Mouse (Mus musculus) liver, embryonic 13.5 days (tissue): Measurements from ENCODE around the gene 2010003K11Rik. TPM values are rescaled to one million over a fixed set of nuclear protein-coding genes. Genes with fewer than 3 reads are reported as not detected.

ENCODE experiments used
- ATAC-seq: fragments of 200-750 bp; cut with Nextera tagmentation; 2 replicates; pipeline ENCODE4 v1.8.0; 2017; ENCODE audit warnings: low read depth, mild to moderate bottlenecking, moderate number of reproducible peaks, moderate library complexity
- DNase-seq: peaks from one replicate; pipeline ENCODE4 v3.0.0; 2022
- H3K27ac ChIP-seq: fragments of 300-500 bp; sonication (generic); 2 replicates; pipeline ENCODE4 v1.5.1; 2015; ENCODE audit warnings: moderate library complexity, mild to moderate bottlenecking, inconsistent platforms
- H3K27me3 ChIP-seq: fragments of 300-500 bp; sonication (generic); 2 replicates; pipeline ENCODE4 v1.6.1; 2015; ENCODE audit warnings: mild to moderate bottlenecking, inconsistent platforms
- H3K36me3 ChIP-seq: fragments of 300-500 bp; sonication (generic); 2 replicates; pipeline ENCODE4 v1.6.1; 2015; ENCODE audit warnings: mild to moderate bottlenecking, inconsistent platforms
- H3K4me1 ChIP-seq: fragments of 300-500 bp; sonication (generic); replicated peaks from 2 replicates; pipeline ENCODE4 v1.6.1; 2015; ENCODE audit warnings: inconsistent platforms
- H3K4me2 ChIP-seq: fragments of 300-500 bp; sonication (generic); 2 replicates; pipeline ENCODE4 v1.6.1; 2015; ENCODE audit warnings: inconsistent platforms, mild to moderate bottlenecking, moderate library complexity
- H3K4me3 ChIP-seq: fragments of 300-500 bp; sonication (generic); replicated peaks from 2 replicates; pipeline ENCODE4 v1.5.1; 2015; ENCODE audit warnings: mild to moderate bottlenecking, inconsistent platforms
- H3K9ac ChIP-seq: fragments of 300-500 bp; sonication (generic); 2 replicates; pipeline ENCODE4 v1.6.1; 2015; ENCODE audit warnings: mild to moderate bottlenecking, inconsistent platforms
- H3K9me3 ChIP-seq: fragments of 300-500 bp; sonication (generic); replicated peaks from 2 replicates; pipeline ENCODE4 v1.6.1; 2016; ENCODE audit warnings: inconsistent platforms
- WGBS: fragments of 180-500 bp; shearing (Covaris S2); methylation state at CpG from one replicate; pipeline ENCODE4 v1.1.7; 2015; ENCODE audit not compliant: insufficient replicate concordance; 5-methylcytosine and 5-hydroxymethylcytosine counted together
- polyA plus RNA-seq: library from polyadenylated mRNA; unstranded; fragments of >200 nt; fragmentation: Nextera tagmentation; extraction: Ambion mirVana; gene quantifications from 2 replicates; pipeline ENCODE4 v1.2.1, GENCODE M21; 2015

2010003K11Rik gene
- polyA plus RNA-seq, 1 experiment from 2014 or later, result not detected

GRCm38 (mm10) chr19:4517483-4517882 lies 19.1 kb upstream of the 2010003K11Rik start:
- H3K27me3 ChIP-seq, result peaks cover 13% of the 10 kb centered on the region; the same call in 1 of the 2 replicates
- H3K4me3 ChIP-seq, result no peak overlapping the region
- no peak overlapping the region for H3K4me2 ChIP-seq
- WGBS, result 63% methylated on average over 1 of the region's 1 CpGs
- DNase-seq, result no peak
- H3K4me1 ChIP-seq, result peaks cover 28% of the 10 kb centered on the region
- H3K36me3 ChIP-seq, result no peaks in the 10 kb centered on the region
- H3K9me3 ChIP-seq, result no peaks in the 10 kb centered on the region
- H3K9ac ChIP-seq, result no peak overlapping the region
- H3K27ac ChIP-seq, result no peak overlapping the region
- ATAC-seq, result no peak

GRCm38 (mm10) chr19:4516288-4516687 lies 17.9 kb upstream of the 2010003K11Rik start:
- Histone ChIP-seq H3K36me3 (no peaks in the 10 kb centered on the region), H3K27ac (no peak overlapping the region; the same call in 1 of the 2 replicates), H3K4me2 (no peak overlapping the region), H3K9ac (no peak overlapping the region), H3K4me1 (peaks cover 35% of the 10 kb centered on the region), H3K9me3 (no peaks in the 10 kb centered on the region), H3K27me3 (peaks cover 23% of the 10 kb centered on the region), H3K4me3 (no peak overlapping the region)
- no peak for DNase-seq
- ATAC-seq, result no peak
- WGBS, result 71% methylated on average over 2 of the region's 2 CpGs

GRCm38 (mm10) chr19:4515746-4516145 lies 17.4 kb upstream of the 2010003K11Rik start:
- Histone ChIP-seq H3K27ac (no peak overlapping the region), H3K9ac (0 out of 2 replicates have a peak overlapping the region, but pooled peaks have one; percentile 28)
- no peak for DNase-seq

GRCm38 (mm10) chr19:4513236-4513858 lies 15.0 kb upstream of the 2010003K11Rik start:
- WGBS, result 57% methylated on average over 4 of the region's 4 CpGs
- Histone ChIP-seq H3K27me3 (peaks cover 23% of the 10 kb centered on the region), H3K36me3 (no peaks in the 10 kb centered on the region), H3K4me2 (no peak overlapping the region), H3K9ac (peak overlapping the region; percentile 15; the same call in 1 of the 2 replicates), H3K27ac (no peak overlapping the region), H3K9me3 (no peaks in the 10 kb centered on the region), H3K4me1 (peaks cover 48% of the 10 kb centered on the region), H3K4me3 (no peak overlapping the region)
- DNase-seq (no peak), ATAC-seq (no peak)

More at GRCm38 (mm10) chr19:4515746-4516145, 17.4 kb upstream of the 2010003K11Rik start:
- no peak overlapping the region for H3K4me3 ChIP-seq
- 55% methylated on average over 2 of the region's 2 CpGs for WGBS
- no peaks in the 10 kb centered on the region for H3K9me3 ChIP-seq
- H3K4me1 ChIP-seq, result peaks cover 41% of the 10 kb centered on the region
- H3K4me2 ChIP-seq, result no peak overlapping the region
- H3K27me3 ChIP-seq, result peaks cover 23% of the 10 kb centered on the region
- ATAC-seq, result no peak
- no peaks in the 10 kb centered on the region for H3K36me3 ChIP-seq

GRCm38 (mm10) chr19:4511116-4511841 lies 12.9 kb upstream of the 2010003K11Rik start:
- Histone ChIP-seq H3K4me2 (peak overlapping the region; percentile 97), H3K9me3 (no peaks in the 10 kb centered on the region), H3K27ac (peak overlapping the region; percentile 78; the same call in 1 of the 2 replicates), H3K4me3 (peak overlapping the region; percentile 88), H3K9ac (peak overlapping the region; percentile 88), H3K4me1 (peaks cover 49% of the 10 kb centered on the region), H3K27me3 (peaks cover 23% of the 10 kb centered on the region), H3K36me3 (no peaks in the 10 kb centered on the region)
- DNase-seq, result no peak
- WGBS, result 12% methylated on average over 13 of the region's 13 CpGs
- no peak for ATAC-seq

- under 1% methylated on average over 82 of the region's 82 CpGs for WGBS
- Histone ChIP-seq H3K4me2 (peak within 1 kb of the TSS; percentile 97), H3K27ac (peak within 1 kb of the TSS; percentile 78), H3K27me3 (peaks cover 20% of the 10 kb centered on the region), H3K36me3 (no peaks in the 10 kb centered on the region), H3K4me1 (peaks cover 50% of the 10 kb centered on the region), H3K9me3 (no peaks in the 10 kb centered on the region), H3K9ac (peak within 1 kb of the TSS; percentile 88), H3K4me3 (peak within 1 kb of the TSS; percentile 88)
- peak; percentile 100 for DNase-seq
- peak; percentile 99 for ATAC-seq
Observed at GRCm38 (mm10) chr19:4509986-4510963, 11.9 kb upstream of the 2010003K11Rik start, which contains the start of gene Pcx. Gene Pcx, plus strand, starts transcription at chr19:4510472.

- H3K4me3 ChIP-seq, result no peak overlapping the region
- H3K4me1 ChIP-seq, result peaks cover 46% of the 10 kb centered on the region
- H3K27me3 ChIP-seq, result peaks cover 11% of the 10 kb centered on the region
- DNase-seq (no peak), ATAC-seq (no peak)
- 49% methylated on average over 3 of the region's 3 CpGs for WGBS
- no peaks in the 10 kb centered on the region for H3K9me3 ChIP-seq
- H3K36me3 ChIP-seq, result no peaks in the 10 kb centered on the region
- no peak overlapping the region for H3K9ac ChIP-seq
- H3K27ac ChIP-seq, result no peak overlapping the region
- no peak overlapping the region for H3K4me2 ChIP-seq
Observed at GRCm38 (mm10) chr19:4507746-4508145, 9.4 kb upstream of the 2010003K11Rik start.

- no peaks in the 10 kb centered on the region for H3K9me3 ChIP-seq
- 68% methylated on average over 1 of the region's 1 CpGs for WGBS
Observed at GRCm38 (mm10) chr19:4504830-4505229, 6.4 kb upstream of the 2010003K11Rik start.

GRCm38 (mm10) chr19:4502701-4503100 lies 4.3 kb upstream of the 2010003K11Rik start:
- no peak overlapping the region for H3K4me3 ChIP-seq
- no peak for ATAC-seq
- 54% methylated on average over 2 of the region's 2 CpGs for WGBS
- no peak overlapping the region for H3K4me2 ChIP-seq
- H3K27me3 ChIP-seq, result no peaks in the 10 kb centered on the region
- H3K36me3 ChIP-seq, result no peaks in the 10 kb centered on the region
- peaks cover 24% of the 10 kb centered on the region for H3K4me1 ChIP-seq
- no peaks in the 10 kb centered on the region for H3K9me3 ChIP-seq
- no peak overlapping the region for H3K27ac ChIP-seq
- no peak overlapping the region for H3K9ac ChIP-seq
- DNase-seq, result no peak

More at GRCm38 (mm10) chr19:4504830-4505229, 6.4 kb upstream of the 2010003K11Rik start:
- H3K36me3 ChIP-seq, result no peaks in the 10 kb centered on the region
- no peak overlapping the region for H3K4me2 ChIP-seq
- no peaks in the 10 kb centered on the region for H3K27me3 ChIP-seq
- ATAC-seq (no peak), DNase-seq (no peak)
- H3K27ac ChIP-seq, result no peak overlapping the region
- no peak overlapping the region for H3K4me3 ChIP-seq
- H3K4me1 ChIP-seq, result peaks cover 31% of the 10 kb centered on the region
- H3K9ac ChIP-seq, result no peak overlapping the region

- 0% methylated on average over 4 of the region's 4 CpGs for WGBS
- Histone ChIP-seq H3K4me2 (no peak overlapping the region), H3K9ac (no peak overlapping the region), H3K27me3 (0 out of 2 replicates have a peak, but pooled peaks cover 3% of the 10 kb centered on the region), H3K36me3 (no peaks in the 10 kb centered on the region), H3K4me3 (no peak overlapping the region), H3K9me3 (no peaks in the 10 kb centered on the region), H3K4me1 (peaks cover 15% of the 10 kb centered on the region), H3K27ac (peak overlapping the region; percentile 34)
- peak; percentile 19; the same call in 1 of the 2 replicates for ATAC-seq
- peak; percentile 48 for DNase-seq
Observed at GRCm38 (mm10) chr19:4497263-4497973, 965 bp downstream of the 2010003K11Rik start.
